Mouse (Mus musculus): ENCODE data around the gene Ltb4r2. TPM values are rescaled to one million over a fixed set of nuclear protein-coding genes. Genes with fewer than 3 reads are reported as not detected.

Gene Ltb4r2
- total RNA-seq (2021) = under 1 TPM in 1 of 2 experiments, not detected in 1; 0.10 TPM
- long read RNA-seq, experiment 1 = 0 reads
- long read RNA-seq, experiment 2 = 0 reads

- no peak for DNase-seq
Observed at GRCm38 (mm10) chr14:55761163-55761562, at the start of gene Ltb4r2. TSS of gene Ltb4r2 (plus strand) at chr14:55761428.

GRCm38 (mm10) chr14:55711786-55712185, 49.4 kb upstream of the Ltb4r2 start:
- no peak for DNase-seq

GRCm38 (mm10) chr14:55713007-55713728, 48.1 kb upstream of the Ltb4r2 start:
- peak; percentile 25 for DNase-seq

- DNase-seq = no peak
Observed at GRCm38 (mm10) chr14:55713729-55714122, 47.5 kb upstream of the Ltb4r2 start, which contains the start of gene Tgm1. TSS of gene Tgm1 (minus strand) at chr14:55713926.

GRCm38 (mm10) chr14:55714893-55715292, 46.3 kb upstream of the Ltb4r2 start:
- DNase-seq = no peak

- no peak for DNase-seq
Observed at GRCm38 (mm10) chr14:55716271-55716670, 45.0 kb upstream of the Ltb4r2 start.

GRCm38 (mm10) chr14:55716884-55717283, 44.3 kb upstream of the Ltb4r2 start:
- DNase-seq = no peak

GRCm38 (mm10) chr14:55719737-55720136, 41.5 kb upstream of the Ltb4r2 start:
- DNase-seq = no peak

- DNase-seq = no peak
Observed at GRCm38 (mm10) chr14:55720666-55721065, 40.6 kb upstream of the Ltb4r2 start.

- no peak for DNase-seq
Observed at GRCm38 (mm10) chr14:55721076-55721475, 40.2 kb upstream of the Ltb4r2 start.

- peak; percentile 88 for DNase-seq
Observed at GRCm38 (mm10) chr14:55721700-55722437, 39.4 kb upstream of the Ltb4r2 start, which contains the start of gene Rabggta. TSS of gene Rabggta (minus strand) at chr14:55722263.

- no peak for DNase-seq
Observed at GRCm38 (mm10) chr14:55722438-55722945, 38.7 kb upstream of the Ltb4r2 start.

GRCm38 (mm10) chr14:55723433-55723832, 37.8 kb upstream of the Ltb4r2 start:
- DNase-seq = no peak

- DNase-seq = peak; percentile 38
Observed at GRCm38 (mm10) chr14:55724411-55724871, 36.8 kb upstream of the Ltb4r2 start.

GRCm38 (mm10) chr14:55726261-55726660, 35.0 kb upstream of the Ltb4r2 start:
- DNase-seq = no peak

- DNase-seq = no peak
Observed at GRCm38 (mm10) chr14:55727889-55728685, 33.1 kb upstream of the Ltb4r2 start.

- DNase-seq = no peak
Observed at GRCm38 (mm10) chr14:55730116-55730515, 31.1 kb upstream of the Ltb4r2 start.

- DNase-seq = no peak
Observed at GRCm38 (mm10) chr14:55730531-55731032, 30.6 kb upstream of the Ltb4r2 start.

GRCm38 (mm10) chr14:55733889-55734288, 27.3 kb upstream of the Ltb4r2 start:
- no peak for DNase-seq

- no peak for DNase-seq
Observed at GRCm38 (mm10) chr14:55734869-55735268, 26.4 kb upstream of the Ltb4r2 start.

- no peak for DNase-seq
Observed at GRCm38 (mm10) chr14:55735334-55735733, 25.9 kb upstream of the Ltb4r2 start.

- DNase-seq = no peak
Observed at GRCm38 (mm10) chr14:55735758-55736157, 25.5 kb upstream of the Ltb4r2 start.

All from gastrocnemius, postnatal 25 days (tissue).